Mouse (Mus musculus): ENCODE measurements around the gene Bcl6. TPM values are rescaled to one million over a fixed set of nuclear protein-coding genes. Genes with fewer than 3 reads are reported as not detected.

Bcl6 gene
- total and polyA plus RNA-seq, 3 experiments, result 0.20 to 0.60 (median 0.25) TPM

DNA sequence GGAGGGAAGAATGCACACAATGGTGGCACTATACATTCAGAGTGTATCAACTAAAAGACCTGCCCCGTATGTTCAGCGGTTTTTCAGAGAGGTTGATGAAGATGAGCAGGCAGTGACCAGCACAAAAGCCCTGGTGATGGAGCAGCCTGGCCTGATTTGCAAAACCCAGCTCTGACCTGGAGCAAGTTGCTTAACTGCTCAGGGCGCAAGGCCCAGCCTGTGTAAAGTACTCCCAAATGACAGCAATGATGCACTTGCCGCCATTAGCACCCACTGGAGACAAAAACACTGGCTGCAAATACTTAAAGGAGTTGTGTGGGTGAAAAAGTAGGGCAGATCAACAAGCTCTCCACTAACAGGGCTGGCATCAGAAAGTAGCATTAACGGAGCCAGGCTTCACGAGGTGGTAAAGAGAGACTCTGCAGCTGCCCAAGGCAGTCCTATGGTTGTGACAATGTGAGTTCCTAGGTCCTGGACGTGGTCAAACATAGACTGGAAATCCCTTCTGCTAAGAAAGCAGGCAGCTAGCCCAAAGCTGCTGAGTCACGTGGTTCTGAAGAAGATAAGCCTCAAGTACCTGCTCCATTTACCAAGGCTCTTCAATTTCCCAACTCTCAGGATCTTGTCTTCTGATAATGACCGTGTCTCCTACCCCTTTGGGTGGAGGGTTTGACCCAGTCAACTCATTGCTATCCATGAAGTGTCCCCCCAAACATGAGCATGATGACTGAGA, 14.9 kb downstream of the Bcl6 start:
- no peak overlapping the region for H3K27ac ChIP-seq (ENCODE audit: insufficient read depth, low read depth)
- dilution Hi-C loops (cut with MboI; ENCODE audit: extremely low pct_ligation_motif_present, extremely low pct_unique_long_range_greater_than_20kb, low sequenced_read_pairs) (no loop called here), in situ Hi-C loops (cut with MboI; ENCODE audit: low pct_ligation_motif_present, low pct_unique_long_range_greater_than_20kb, low sequenced_read_pairs) (no loop called here)
- H3K79me2 ChIP-seq (replicated peaks; ENCODE audit: control insufficient read depth, extremely low read depth, insufficient read depth, poor library complexity, severe bottlenecking), result no peaks in the 10 kb centered on the region
- H3K27me3 ChIP-seq (replicated peaks), result no peaks in the 10 kb centered on the region
- no peak overlapping the region for H3K9ac ChIP-seq (ENCODE audit: insufficient read depth, low read depth)
- no peak overlapping the region for H3K4me3 ChIP-seq (replicated peaks in 1 of 3; ENCODE audit: low read depth in 2 of 3, low read length in 2 of 3, poor library complexity in 1 of 3)
- no peak overlapping the region for H3K4me2 ChIP-seq (ENCODE audit: insufficient read depth, low read depth, poor library complexity, severe bottlenecking)
- TF ChIP-seq UBTF (IDR thresholded peaks at IDR 0.05; ENCODE audit: low read depth, low read length) (no peak), JUN (IDR thresholded peaks at IDR 0.05; ENCODE audit: insufficient read depth, low read depth, low read length) (no peak), CHD2 (IDR thresholded peaks at IDR 0.05; ENCODE audit: low read length) (no peak), POLR2A (IDR thresholded peaks at IDR 0.05; ENCODE audit: low read depth, low read length) (no peak), MAZ (IDR thresholded peaks at IDR 0.05; ENCODE audit: low read depth, low read length) (no peak), MAFK (IDR thresholded peaks at IDR 0.05; ENCODE audit: insufficient replicate concordance, low read length) (no peak), RAD21 (IDR thresholded peaks at IDR 0.05; ENCODE audit: low read depth, low read length) (no peak), SIN3A (IDR thresholded peaks at IDR 0.05; ENCODE audit: low read length) (no peak), E2F4 (IDR thresholded peaks at IDR 0.05; ENCODE audit: insufficient replicate concordance, low read depth, low read length) (no peak), JUND (conservative IDR thresholded peaks at IDR 0.05; ENCODE audit: low read depth, low read length) (no peak), ZKSCAN1 (IDR thresholded peaks at IDR 0.05; ENCODE audit: borderline replicate concordance, low read depth, low read length) (no peak)
- H3K4me1 ChIP-seq (ENCODE audit: control insufficient read depth in 1 of 2, insufficient read depth in 2 of 2), result peaks cover 3 to 11% of the 10 kb centered on the region in 2 experiments; a peak in 2 of 4 replicates
- H3K36me3 ChIP-seq (replicated peaks in 1 of 2; ENCODE audit: control insufficient read depth in 1 of 2, insufficient read depth in 1 of 2, low read length in 1 of 2), result peaks cover 0 to 10% of the 10 kb centered on the region in 2 experiments
- no peaks in the 10 kb centered on the region for H3K9me3 ChIP-seq (replicated peaks; ENCODE audit: low read length)
- no peak for DNase-seq (ENCODE audit: extremely low read depth)

DNA sequence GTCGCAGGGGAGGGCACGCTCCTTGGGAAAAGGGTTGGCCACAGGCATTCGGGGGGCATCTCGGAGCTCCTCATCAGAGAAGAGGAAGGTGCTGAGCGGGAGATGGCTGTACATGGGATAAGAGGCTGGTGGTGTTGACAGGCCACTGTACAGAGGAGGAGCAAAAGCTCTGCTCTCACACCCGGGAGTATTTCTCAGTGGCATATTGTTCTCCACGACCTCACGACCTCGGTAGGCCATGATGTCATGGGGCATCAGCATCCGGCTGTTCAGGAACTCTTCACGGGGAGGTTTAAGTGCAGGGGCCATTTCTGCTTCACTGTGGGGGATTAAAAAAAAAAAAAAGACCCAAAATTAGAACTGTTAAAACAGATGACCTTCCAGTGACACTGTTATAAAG, 15.8 kb downstream of the Bcl6 start:
- H3K9ac ChIP-seq (ENCODE audit: insufficient read depth, low read depth), result no peak overlapping the region
- no peak for DNase-seq (ENCODE audit: extremely low read depth)
- TF ChIP-seq CHD1 (IDR thresholded peaks at IDR 0.05; ENCODE audit: low read depth, low read length) (no peak), GABPA (IDR thresholded peaks at IDR 0.05; ENCODE audit: insufficient replicate concordance, low read depth, low read length) (no peak), UBTF (IDR thresholded peaks at IDR 0.05; ENCODE audit: low read depth, low read length) (no peak), IRF4 (IDR thresholded peaks at IDR 0.05; ENCODE audit: low read depth, low read length) (no peak), RCOR1 (conservative IDR thresholded peaks at IDR 0.05; ENCODE audit: low read depth, low read length) (no peak), TCF12 (IDR thresholded peaks at IDR 0.05; ENCODE audit: low read depth, low read length) (no peak), ZNF384 (IDR thresholded peaks at IDR 0.05; ENCODE audit: low read depth, low read length) (no peak), ZC3H11A (IDR thresholded peaks at IDR 0.05; ENCODE audit: low read depth, low read length) (no peak), PAX5 (IDR thresholded peaks at IDR 0.05; ENCODE audit: low read length) (no peak), POLR2AphosphoS2 (IDR thresholded peaks at IDR 0.05; ENCODE audit: low read depth, low read length) (no peak), NELFE (IDR thresholded peaks at IDR 0.05; ENCODE audit: low read depth, low read length) (no peak), CTCF (conservative IDR thresholded peaks at IDR 0.05 in 1 of 2, IDR thresholded peaks at IDR 0.05 in 1 of 2; ENCODE audit: low read depth in 2 of 2, low read length in 2 of 2) (no peak)
- no peak overlapping the region for H3K4me2 ChIP-seq (ENCODE audit: insufficient read depth, low read depth, poor library complexity, severe bottlenecking)
- no peak overlapping the region for H3K27ac ChIP-seq (ENCODE audit: insufficient read depth, low read depth)
- H3K4me1 ChIP-seq (ENCODE audit: control insufficient read depth in 1 of 2, insufficient read depth in 2 of 2), result peaks cover 3 to 12% of the 10 kb centered on the region in 2 experiments; a peak in 2 of 4 replicates
- H3K27me3 ChIP-seq (replicated peaks), result no peaks in the 10 kb centered on the region
- H3K9me3 ChIP-seq (replicated peaks; ENCODE audit: low read length), result no peaks in the 10 kb centered on the region
- H3K4me3 ChIP-seq (replicated peaks in 1 of 3; ENCODE audit: low read depth in 2 of 3, low read length in 2 of 3, poor library complexity in 1 of 3), result no peak overlapping the region
- no peaks in the 10 kb centered on the region for H3K79me2 ChIP-seq (replicated peaks; ENCODE audit: control insufficient read depth, extremely low read depth, insufficient read depth, poor library complexity, severe bottlenecking)
- dilution Hi-C loops (cut with MboI; ENCODE audit: extremely low pct_ligation_motif_present, extremely low pct_unique_long_range_greater_than_20kb, low sequenced_read_pairs), result no loop called here
- peaks cover 0 to 12% of the 10 kb centered on the region in 2 experiments for H3K36me3 ChIP-seq (replicated peaks in 1 of 2; ENCODE audit: control insufficient read depth in 1 of 2, insufficient read depth in 1 of 2, low read length in 1 of 2)
- in situ Hi-C loops (cut with MboI; ENCODE audit: low pct_ligation_motif_present, low pct_unique_long_range_greater_than_20kb, low sequenced_read_pairs), result no loop called here
